Mouse (Mus musculus) ES-Bruce4 (cell line): ENCODE results near the gene Fgfr2.

ENCODE experiments used
- CTCF ChIP-seq: IDR thresholded peaks from one replicate; pipeline ENCODE4 v1.8.1; 2011; ENCODE audit warnings: low read depth, low read length
- POLR2A ChIP-seq: IDR thresholded peaks from one replicate; pipeline ENCODE4 v1.8.1; 2011; ENCODE audit warnings: low read length; ENCODE audit not compliant: insufficient read depth

DNA sequence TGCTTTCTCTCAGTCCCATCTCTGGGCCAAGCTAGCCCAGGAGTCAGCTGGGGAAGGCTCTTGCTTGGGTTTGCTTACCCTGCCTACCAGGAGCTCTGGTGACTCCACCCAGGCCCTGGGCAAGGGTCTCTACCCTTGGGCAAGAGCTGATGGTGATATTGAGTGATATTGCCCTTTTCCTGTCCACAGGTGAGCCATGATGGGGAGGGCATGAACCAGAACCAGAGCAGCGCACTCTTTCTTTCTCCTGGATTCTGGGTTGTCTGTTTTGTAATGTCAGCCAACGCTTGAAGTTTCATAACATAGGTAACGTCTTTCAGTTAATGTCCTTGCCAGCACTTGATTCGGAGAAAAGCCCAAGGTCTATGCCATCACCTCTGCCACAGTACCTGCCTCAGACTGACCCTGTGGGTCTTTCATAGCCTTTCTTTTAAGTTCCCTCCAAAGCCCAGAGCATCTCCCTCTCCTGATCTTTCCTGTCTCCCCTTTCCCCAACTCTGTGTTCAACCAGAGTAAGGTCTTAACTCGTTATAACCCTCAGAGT is 506.1 kb downstream of the Fgfr2 start:
- TF ChIP-seq POLR2A (no peak), CTCF (no peak)
